Mouse (Mus musculus) myocyte (in vitro differentiated cells): ENCODE measurements around the gene Olfr809.

Source experiments
- POLR2A ChIP-seq: IDR thresholded peaks from one replicate; pipeline ENCODE4 v1.6.1; 2011; ENCODE audit warnings: low read depth, mild to moderate bottlenecking, control low read depth, moderate library complexity; ENCODE audit not compliant: insufficient read length
- REST ChIP-seq: IDR thresholded peaks from one replicate; pipeline ENCODE4 v1.6.1; 2011; ENCODE audit warnings: mild to moderate bottlenecking, control low read depth, moderate library complexity; ENCODE audit not compliant: insufficient read depth, insufficient read length
- SRF ChIP-seq: IDR thresholded peaks from one replicate; pipeline ENCODE4 v1.6.1; 2011; ENCODE audit warnings: low read depth; ENCODE audit not compliant: control insufficient read depth, insufficient read length

GRCm38 (mm10) chr10:129774338-129774737, at the start of gene Olfr809:
- TF ChIP-seq POLR2A (no peak), SRF (no peak), REST (no peak)
